Mouse (Mus musculus): ENCODE data around the gene Prkce. TPM values are rescaled to one million over a fixed set of nuclear protein-coding genes. Genes with fewer than 3 reads are reported as not detected.

Prkce gene
- total RNA-seq, 1 experiment from 2014 or later = 32.1 TPM

- ATAC-seq (ENCODE audit: extremely low read depth, insufficient number of reproducible peaks, low FRiP score, poor library complexity, severe bottlenecking) = no peak
These were observed 109.6 kb downstream of the Prkce start for GRCm38 (mm10) chr17:86277032-86277798.

GRCm38 (mm10) chr17:86277999-86278526 lies 110.5 kb downstream of the Prkce start:
- ATAC-seq (ENCODE audit: extremely low read depth, insufficient number of reproducible peaks, low FRiP score, poor library complexity, severe bottlenecking) = no peak; the same call in 1 of the 2 replicates

- no peak for ATAC-seq (ENCODE audit: extremely low read depth, insufficient number of reproducible peaks, low FRiP score, poor library complexity, severe bottlenecking)
These were observed 112.2 kb downstream of the Prkce start for GRCm38 (mm10) chr17:86279751-86280150.

- ATAC-seq (ENCODE audit: extremely low read depth, insufficient number of reproducible peaks, low FRiP score, poor library complexity, severe bottlenecking) = no peak
These were observed 116.2 kb downstream of the Prkce start for GRCm38 (mm10) chr17:86283741-86284140.

- no peak for ATAC-seq (ENCODE audit: extremely low read depth, insufficient number of reproducible peaks, low FRiP score, poor library complexity, severe bottlenecking)
These were observed 117.5 kb downstream of the Prkce start for GRCm38 (mm10) chr17:86285058-86285457.

GRCm38 (mm10) chr17:86286747-86287271 lies 119.2 kb downstream of the Prkce start:
- no peak for ATAC-seq (ENCODE audit: extremely low read depth, insufficient number of reproducible peaks, low FRiP score, poor library complexity, severe bottlenecking)

- no peak for ATAC-seq (ENCODE audit: extremely low read depth, insufficient number of reproducible peaks, low FRiP score, poor library complexity, severe bottlenecking)
These were observed 125.1 kb downstream of the Prkce start for GRCm38 (mm10) chr17:86292711-86293110.

GRCm38 (mm10) chr17:86293247-86293744 lies 125.7 kb downstream of the Prkce start:
- peak; percentile 64 for ATAC-seq (ENCODE audit: extremely low read depth, insufficient number of reproducible peaks, low FRiP score, poor library complexity, severe bottlenecking)

GRCm38 (mm10) chr17:86299576-86299975 lies 132.0 kb downstream of the Prkce start:
- no peak for ATAC-seq (ENCODE audit: extremely low read depth, insufficient number of reproducible peaks, low FRiP score, poor library complexity, severe bottlenecking)

GRCm38 (mm10) chr17:86300774-86301595 lies 133.4 kb downstream of the Prkce start:
- ATAC-seq (ENCODE audit: extremely low read depth, insufficient number of reproducible peaks, low FRiP score, poor library complexity, severe bottlenecking) = peak; percentile 65

GRCm38 (mm10) chr17:86302266-86302665 lies 134.7 kb downstream of the Prkce start:
- ATAC-seq (ENCODE audit: extremely low read depth, insufficient number of reproducible peaks, low FRiP score, poor library complexity, severe bottlenecking) = no peak

- no peak for ATAC-seq (ENCODE audit: extremely low read depth, insufficient number of reproducible peaks, low FRiP score, poor library complexity, severe bottlenecking)
These were observed 135.3 kb downstream of the Prkce start for GRCm38 (mm10) chr17:86302861-86303331.

GRCm38 (mm10) chr17:86303401-86304243 lies 136.0 kb downstream of the Prkce start:
- no peak for ATAC-seq (ENCODE audit: extremely low read depth, insufficient number of reproducible peaks, low FRiP score, poor library complexity, severe bottlenecking)

GRCm38 (mm10) chr17:86304923-86305630 lies 137.5 kb downstream of the Prkce start:
- ATAC-seq (ENCODE audit: extremely low read depth, insufficient number of reproducible peaks, low FRiP score, poor library complexity, severe bottlenecking) = no peak

- no peak for ATAC-seq (ENCODE audit: extremely low read depth, insufficient number of reproducible peaks, low FRiP score, poor library complexity, severe bottlenecking)
These were observed 138.6 kb downstream of the Prkce start for GRCm38 (mm10) chr17:86306161-86306560.

- ATAC-seq (ENCODE audit: extremely low read depth, insufficient number of reproducible peaks, low FRiP score, poor library complexity, severe bottlenecking) = no peak
These were observed 146.0 kb downstream of the Prkce start for GRCm38 (mm10) chr17:86313413-86314139.

GRCm38 (mm10) chr17:86315874-86316273 lies 148.3 kb downstream of the Prkce start:
- ATAC-seq (ENCODE audit: extremely low read depth, insufficient number of reproducible peaks, low FRiP score, poor library complexity, severe bottlenecking) = no peak
